Mouse (Mus musculus) ES-Bruce4 (cell line): ENCODE data around the gene Slirp. TPM values are rescaled to one million over a fixed set of nuclear protein-coding genes. Genes with fewer than 3 reads are reported as not detected.
"Not testable (repeated sequence)": the region's sequence is repeated elsewhere in the genome, so short reads cannot be mapped to it uniquely, and the experiment has no call there.

Experiments used
- H3K27ac ChIP-seq: 2 replicates; pipeline ENCODE4 v1.5.1; 2012; ENCODE audit warnings: low read length, inconsistent platforms; ENCODE audit not compliant: insufficient read depth
- H3K27me3 ChIP-seq: 2 replicates; pipeline ENCODE4 v1.6.1; 2012; ENCODE audit warnings: mild to moderate bottlenecking, low read length, inconsistent platforms; ENCODE audit not compliant: control insufficient read depth, poor library complexity, insufficient read depth, severe bottlenecking
- H3K36me3 ChIP-seq: 2 replicates; pipeline ENCODE4 v1.6.1; 2012; ENCODE audit warnings: inconsistent platforms, mild to moderate bottlenecking, low read length, moderate library complexity; ENCODE audit not compliant: control insufficient read depth, poor library complexity, insufficient read depth, severe bottlenecking
- H3K4me1 ChIP-seq: one replicate; pipeline ENCODE4 v1.8.1; 2011; ENCODE audit warnings: low read length; ENCODE audit not compliant: control insufficient read depth, insufficient read depth
- H3K4me3 ChIP-seq: 2 replicates; pipeline ENCODE4 v1.5.1; 2011; ENCODE audit warnings: low read depth, mild to moderate bottlenecking, low read length
- H3K9ac ChIP-seq: 2 replicates; pipeline ENCODE4 v1.6.1; 2012; ENCODE audit warnings: low read depth, mild to moderate bottlenecking, inconsistent platforms; ENCODE audit not compliant: poor library complexity, severe bottlenecking
- H3K9me3 ChIP-seq: replicated peaks from 2 replicates; pipeline ENCODE4 v1.6.1; 2012; ENCODE audit warnings: mild to moderate bottlenecking, low read length, inconsistent platforms; ENCODE audit not compliant: control insufficient read depth, poor library complexity, insufficient read depth, severe bottlenecking
- CTCF ChIP-seq: IDR thresholded peaks from one replicate; pipeline ENCODE4 v1.8.1; 2011; ENCODE audit warnings: low read depth, low read length
- EP300 ChIP-seq: IDR thresholded peaks from 2 replicates; pipeline ENCODE4 v1.6.1; 2011; ENCODE audit warnings: low read depth, low read length; ENCODE audit not compliant: insufficient read depth
- POLR2A ChIP-seq: IDR thresholded peaks from one replicate; pipeline ENCODE4 v1.8.1; 2011; ENCODE audit warnings: low read length; ENCODE audit not compliant: insufficient read depth
- polyA plus RNA-seq: library from polyadenylated mRNA; stranded (reverse); fragments of >200 nt; gene quantifications from 2 replicates; pipeline ENCODE4 v1.2.4, GENCODE M21; 2011; ENCODE audit warnings: low read depth; ENCODE audit not compliant: missing spikeins, insufficient read depth, insufficient read length

The Slirp gene
- polyA plus RNA-seq, 1 experiment = 137 TPM

DNA sequence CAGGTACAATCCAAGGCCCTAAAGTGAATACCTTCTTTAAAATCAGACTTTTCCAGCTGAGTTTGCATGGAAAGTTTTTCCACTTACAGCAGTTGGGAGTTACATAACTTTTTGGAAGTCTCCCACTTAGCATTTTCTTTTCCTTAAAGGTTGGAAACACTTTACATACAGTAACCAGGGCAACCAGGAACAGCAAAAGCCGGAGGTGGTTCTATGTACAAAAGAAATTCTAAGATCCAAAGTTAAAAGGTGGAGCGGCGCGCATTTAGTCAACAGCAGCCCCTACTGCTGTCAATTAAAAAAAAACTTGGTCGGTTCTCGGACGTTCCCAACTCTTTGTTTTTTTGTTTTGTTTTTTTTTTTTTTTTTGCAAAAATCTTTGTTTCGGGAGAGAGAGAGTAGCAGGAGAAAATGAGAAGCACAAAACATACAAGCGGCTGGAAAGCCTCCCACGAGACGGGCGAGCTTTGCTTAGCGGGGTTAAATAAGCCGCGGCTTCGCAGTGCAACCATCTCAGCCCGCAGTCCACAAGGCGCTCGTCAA is 27.8 kb downstream of the Slirp start:
- no peak for TF ChIP-seq EP300
- no peak for TF ChIP-seq POLR2A
- TF ChIP-seq CTCF = no peak
- no peaks in the 10 kb centered on the region for H3K27me3 ChIP-seq
- H3K9ac ChIP-seq = peak overlapping the region; percentile 93
- peaks cover 1% of the 10 kb centered on the region for H3K4me1 ChIP-seq
- no peak overlapping the region for H3K27ac ChIP-seq
- no peaks in the 10 kb centered on the region for H3K9me3 ChIP-seq
- H3K4me3 ChIP-seq = peak overlapping the region; percentile 93
- H3K36me3 ChIP-seq = peaks cover 27% of the 10 kb centered on the region

DNA sequence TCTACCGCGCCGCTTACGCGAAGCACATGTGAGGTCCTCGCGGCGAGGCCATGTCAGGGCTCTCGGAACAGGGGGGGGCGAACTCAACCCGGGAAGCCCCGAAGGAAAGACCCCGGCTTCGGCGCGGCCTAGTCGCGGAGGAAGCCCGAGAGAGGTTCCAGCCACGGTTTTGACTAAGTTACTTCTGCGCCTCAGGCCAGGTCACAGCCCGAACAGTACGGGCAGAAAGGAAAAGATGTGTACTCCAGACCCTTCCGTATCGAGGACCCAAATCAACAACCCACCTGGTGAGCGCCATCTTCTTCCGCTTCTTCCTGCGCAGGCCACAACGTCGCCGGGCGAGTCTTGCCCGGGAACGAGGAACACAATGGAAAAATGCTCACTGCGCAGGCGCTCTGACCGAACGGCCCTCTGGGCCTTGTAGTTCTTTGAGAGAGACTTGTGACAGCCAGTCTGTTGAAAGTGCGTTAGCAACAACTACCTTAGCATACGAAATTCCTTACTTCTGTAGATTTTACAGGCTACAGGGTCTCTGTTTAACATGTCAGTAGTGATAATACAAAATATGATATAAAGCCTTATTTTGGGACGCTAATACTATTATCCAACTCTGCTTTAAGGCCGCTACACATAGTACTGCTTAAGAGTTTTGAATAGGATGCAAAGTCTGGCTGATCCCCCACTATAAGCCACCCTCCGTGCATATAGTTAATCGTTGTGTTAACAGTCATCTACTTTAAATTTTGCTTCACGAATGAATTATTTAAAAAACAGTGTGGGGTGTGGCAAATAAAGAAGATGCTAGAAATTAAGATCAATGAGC is 28.5 kb downstream of the Slirp start, which contains the start of gene Snw1:
Snw1 (minus strand) TSS at position 311 of the 823 bp plus-strand sequence.
- no peaks in the 10 kb centered on the region for H3K9me3 ChIP-seq
- peaks cover under 1% of the 10 kb centered on the region for H3K4me1 ChIP-seq
- peaks cover 21% of the 10 kb centered on the region for H3K36me3 ChIP-seq
- H3K9ac ChIP-seq = peak within 1 kb of the TSS; percentile 93
- TF ChIP-seq EP300 = 0 out of 2 replicates have a peak, but pooled peaks have one; percentile 15
- no peak for TF ChIP-seq CTCF
- TF ChIP-seq POLR2A = peak; percentile 69
- H3K27me3 ChIP-seq = no peaks in the 10 kb centered on the region
- H3K4me3 ChIP-seq = peak within 1 kb of the TSS; percentile 93
- no peak within 1 kb of the TSS for H3K27ac ChIP-seq

DNA sequence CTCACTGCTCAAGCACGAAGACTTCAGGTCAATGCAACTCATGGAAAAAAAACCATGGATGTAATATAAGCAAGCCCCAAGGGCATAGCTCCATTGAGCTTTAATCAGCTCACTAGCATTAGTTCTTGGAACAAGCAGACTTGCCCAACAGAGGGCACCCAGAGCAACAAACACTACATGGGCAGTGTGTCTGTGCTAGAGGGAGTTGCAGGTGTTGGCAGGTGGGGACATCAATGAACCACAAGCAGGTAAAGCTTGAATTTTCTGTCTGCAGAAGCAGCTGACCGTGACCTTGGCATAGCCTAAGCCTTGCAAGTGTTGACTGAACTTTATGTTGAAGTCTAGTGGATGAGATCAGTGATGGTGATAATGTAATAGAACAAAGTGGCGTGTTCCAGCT is 31.1 kb downstream of the Slirp start:
- Histone ChIP-seq H3K27ac (no peak overlapping the region), H3K9me3 (no peaks in the 10 kb centered on the region)

DNA sequence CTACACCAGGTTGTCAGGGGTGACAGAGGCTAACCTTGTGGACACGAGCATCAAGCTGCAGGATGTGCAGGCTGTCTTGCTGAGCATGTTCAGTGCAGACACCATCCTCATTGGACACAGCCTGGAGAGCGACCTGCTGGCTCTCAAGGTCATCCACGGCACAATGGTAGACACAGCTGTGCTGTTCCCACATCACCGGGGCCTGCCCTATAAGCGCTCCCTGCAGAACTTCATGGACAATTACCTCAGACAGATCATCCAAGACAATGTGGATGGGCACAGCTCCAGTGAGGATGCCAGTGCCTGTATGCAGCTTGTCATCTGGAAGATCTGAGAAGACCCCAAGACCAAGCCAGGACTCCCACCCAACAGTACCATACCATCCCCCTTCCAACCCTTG is 38.8 kb downstream of the Slirp start:
- H3K9me3 ChIP-seq, H3K4me3 ChIP-seq, H3K27ac ChIP-seq, H3K36me3 ChIP-seq, H3K27me3 ChIP-seq, H3K4me1 ChIP-seq, H3K9ac ChIP-seq: not testable (repeated sequence)

More for the DNA sequence above, 31.1 kb downstream of the Slirp start:
- Histone ChIP-seq H3K4me3 (no peak overlapping the region), H3K9ac (no peak overlapping the region), H3K27me3 (no peaks in the 10 kb centered on the region), H3K36me3 (peaks cover 5% of the 10 kb centered on the region; the same call in 1 of the 2 replicates), H3K4me1 (no peaks in the 10 kb centered on the region)
- TF ChIP-seq EP300 (no peak), POLR2A (no peak), CTCF (no peak)

DNA sequence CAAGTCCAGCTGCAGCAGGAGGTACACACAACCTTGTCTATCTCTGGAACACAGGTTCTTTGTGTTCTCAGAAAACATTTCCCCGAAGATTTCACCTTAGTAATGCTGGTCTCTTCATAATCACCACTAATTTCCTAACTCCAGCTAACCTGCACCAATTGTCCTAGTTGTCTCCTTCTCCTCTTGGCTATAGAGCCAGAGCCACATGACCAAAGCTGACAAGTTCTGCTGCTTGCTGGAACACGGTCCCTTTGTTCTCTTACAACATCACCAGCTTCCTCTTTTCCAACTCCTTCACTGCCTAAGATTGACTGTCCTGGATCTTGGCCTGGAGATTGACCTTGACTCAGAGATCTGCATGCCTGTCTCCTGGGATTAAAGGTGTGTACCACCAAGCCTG is 45.0 kb downstream of the Slirp start:
- not testable (repeated sequence) for H3K36me3 ChIP-seq, H3K27me3 ChIP-seq, H3K9ac ChIP-seq, H3K9me3 ChIP-seq, H3K4me3 ChIP-seq, H3K4me1 ChIP-seq, H3K27ac ChIP-seq

DNA sequence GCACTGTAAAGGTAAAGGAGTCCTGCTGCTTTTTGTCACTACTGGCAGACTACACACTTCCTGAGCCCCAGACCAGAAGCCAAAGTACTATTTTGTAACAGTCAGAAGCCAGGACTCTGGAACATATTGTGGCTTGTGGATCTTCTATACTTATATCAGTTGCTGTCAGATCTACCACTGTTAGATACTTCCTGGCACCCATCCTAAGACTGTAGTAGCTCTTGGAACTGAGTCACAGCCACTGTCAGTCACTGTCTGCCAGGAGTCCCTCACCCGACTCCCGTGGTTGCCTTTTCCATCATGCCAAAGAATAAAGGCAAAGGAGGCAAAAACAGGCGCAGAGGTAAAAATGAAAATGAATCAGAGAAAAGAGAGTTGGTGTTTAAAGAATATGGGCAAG is 50.7 kb downstream of the Slirp start, which contains the start of gene Gm5788:
Gm5788 (plus strand) TSS at position 301 of the 400 bp plus-strand sequence.
- not testable (repeated sequence) for H3K36me3 ChIP-seq, H3K4me1 ChIP-seq, H3K27ac ChIP-seq, H3K27me3 ChIP-seq, H3K4me3 ChIP-seq, H3K9me3 ChIP-seq, H3K9ac ChIP-seq

Other genes with a start within 250 kb of the Slirp start
- gene Samd15, start 244.2 kb upstream of the Slirp start, polyA plus RNA-seq = 0.44 TPM in 1 of 2 replicates, not detected in the other
- 13.0 and 13.4 TPM in 2 replicates for gene Tmed8, start 243.4 kb upstream of the Slirp start, polyA plus RNA-seq
- 4.8 and 6.1 TPM in 2 replicates for gene Noxred1, start 205.2 kb upstream of the Slirp start, polyA plus RNA-seq
- 31.0 and 33.8 TPM in 2 replicates for gene Vipas39, start 177.6 kb upstream of the Slirp start, polyA plus RNA-seq
- gene Ahsa1, start 177.4 kb upstream of the Slirp start, polyA plus RNA-seq = 195 and 198 TPM in 2 replicates
- 5.5 and 5.9 TPM in 2 replicates for gene Ism2, start 144.2 kb upstream of the Slirp start, polyA plus RNA-seq
- gene Sptlc2, start 55.5 kb upstream of the Slirp start, polyA plus RNA-seq = 106 and 107 TPM in 2 replicates
- gene Alkbh1, start 121 bp downstream of the Slirp start, polyA plus RNA-seq = 62.5 and 64.5 TPM in 2 replicates
- 95.4 and 105 TPM in 2 replicates for gene Snw1, start 28.4 kb downstream of the Slirp start, polyA plus RNA-seq
- gene Gm5788, start 50.8 kb downstream of the Slirp start, polyA plus RNA-seq = not detected in 2 replicates
- gene Gm8300, start 70.4 kb downstream of the Slirp start, polyA plus RNA-seq = not detected in 2 replicates
- gene Oog1, start 158.8 kb downstream of the Slirp start, polyA plus RNA-seq = not detected in 2 replicates
- not detected in 2 replicates for gene Gm4027, start 175.0 kb downstream of the Slirp start, polyA plus RNA-seq
- not detected in 2 replicates for gene Gm16381, start 200.7 kb downstream of the Slirp start, polyA plus RNA-seq